Mouse (Mus musculus): Measurements from ENCODE around the gene Sh3pxd2a. TPM values are rescaled to one million over a fixed set of nuclear protein-coding genes. Genes with fewer than 3 reads are reported as not detected.
A peak's percentile ranks its signal among the peaks of the same experiment; 100 is the strongest.

Gene Sh3pxd2a
- polyA plus RNA-seq, 1 experiment from 2014 or later, result 0.65 TPM

DNA sequence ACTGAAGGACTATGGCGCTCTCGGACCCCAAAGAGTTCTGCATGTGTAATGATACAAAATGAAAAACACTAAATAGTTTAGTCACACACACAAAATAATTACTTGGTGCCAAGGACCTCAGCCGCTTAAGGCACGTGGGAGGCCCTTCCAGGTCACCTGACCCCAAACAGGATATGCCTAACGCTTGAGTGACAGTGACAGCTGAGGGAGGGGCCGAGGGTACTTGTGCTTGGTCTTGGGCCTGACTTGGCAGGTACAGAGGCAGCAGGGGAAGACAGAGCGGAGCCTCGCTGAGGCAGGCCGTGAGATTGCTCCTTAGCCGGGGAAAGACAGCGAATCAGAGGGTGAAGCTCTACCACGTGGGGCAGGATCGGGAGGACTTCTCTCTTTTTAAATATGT, 73.3 kb downstream of the Sh3pxd2a start:
- no peak for ATAC-seq (ENCODE audit: low read depth)
- peaks cover 20% of the 10 kb centered on the region for H3K4me1 ChIP-seq (ENCODE audit: control insufficient read depth, low read depth, low read length)
- no peaks in the 10 kb centered on the region for H3K9me3 ChIP-seq (replicated peaks; ENCODE audit: control insufficient read depth, low read length)
- H3K4me2 ChIP-seq (ENCODE audit: low read depth, low read length), result no peak overlapping the region
- 78% methylated on average over 13 of the region's 13 CpGs for WGBS (ENCODE audit: insufficient replicate concordance)
- H3K27me3 ChIP-seq (ENCODE audit: control insufficient read depth, insufficient read depth, low read depth, low read length), result no peaks in the 10 kb centered on the region
- H3K36me3 ChIP-seq (ENCODE audit: control insufficient read depth, insufficient read depth), result no peaks in the 10 kb centered on the region
- no peak overlapping the region for H3K4me3 ChIP-seq (ENCODE audit: low read depth, low read length)
- no peak overlapping the region for H3K9ac ChIP-seq (ENCODE audit: low read depth, low read length)
- H3K27ac ChIP-seq (ENCODE audit: low read length), result no peak overlapping the region

DNA sequence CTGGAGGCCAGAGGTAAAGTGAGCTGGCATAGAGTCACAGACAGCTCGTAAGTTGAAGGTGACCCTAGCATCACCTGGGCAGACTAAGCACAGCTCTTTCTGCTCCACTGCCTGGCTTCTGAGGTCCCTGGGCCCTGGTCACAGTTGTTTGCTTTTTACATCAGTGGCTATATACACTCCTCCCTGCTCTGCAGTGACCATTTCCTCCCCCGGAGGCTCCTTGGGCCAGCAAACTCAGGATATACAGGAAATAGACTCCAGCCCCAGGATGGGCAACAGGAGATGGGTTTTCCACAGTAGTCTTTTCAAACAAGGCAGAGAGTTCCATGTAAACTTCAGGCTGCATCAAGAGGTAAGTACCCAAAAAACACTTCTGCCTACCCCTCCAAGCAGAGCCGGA, 76.3 kb downstream of the Sh3pxd2a start:
- Histone ChIP-seq H3K36me3 (ENCODE audit: control insufficient read depth, insufficient read depth) (no peaks in the 10 kb centered on the region), H3K27me3 (ENCODE audit: control insufficient read depth, insufficient read depth, low read depth, low read length) (no peaks in the 10 kb centered on the region), H3K4me2 (ENCODE audit: low read depth, low read length) (no peak overlapping the region), H3K4me1 (ENCODE audit: control insufficient read depth, low read depth, low read length) (peaks cover 50% of the 10 kb centered on the region), H3K27ac (ENCODE audit: low read length) (no peak overlapping the region), H3K9ac (ENCODE audit: low read depth, low read length) (no peak overlapping the region), H3K4me3 (ENCODE audit: low read depth, low read length) (no peak overlapping the region), H3K9me3 (replicated peaks; ENCODE audit: control insufficient read depth, low read length) (no peaks in the 10 kb centered on the region)
- ATAC-seq (ENCODE audit: low read depth), result no peak
- 66% methylated on average over 3 of the region's 3 CpGs for WGBS (ENCODE audit: insufficient replicate concordance)

DNA sequence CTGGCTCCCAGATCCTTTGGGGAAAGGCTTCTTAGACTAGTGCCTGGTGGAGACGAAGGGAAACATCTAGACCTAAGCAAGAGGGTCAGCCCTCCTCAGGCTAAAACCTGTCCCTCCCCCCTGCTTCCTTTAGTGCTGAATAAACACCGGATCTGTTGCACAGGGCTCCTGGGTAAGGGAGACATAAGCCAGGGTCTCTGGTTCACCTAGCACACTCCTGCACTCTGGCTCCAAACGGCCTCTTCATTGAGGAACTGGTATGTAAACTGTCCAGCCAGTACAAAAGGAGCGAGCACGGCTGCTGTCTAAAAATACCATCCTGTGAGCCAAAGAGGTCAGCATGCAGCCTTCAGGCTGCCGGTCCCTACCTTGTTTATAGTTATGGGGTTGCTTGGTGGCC, 76.8 kb downstream of the Sh3pxd2a start:
- ATAC-seq (ENCODE audit: low read depth), result no peak
- Histone ChIP-seq H3K9ac (ENCODE audit: low read depth, low read length) (no peak overlapping the region), H3K4me3 (ENCODE audit: low read depth, low read length) (no peak overlapping the region), H3K27ac (ENCODE audit: low read length) (no peak overlapping the region), H3K36me3 (ENCODE audit: control insufficient read depth, insufficient read depth) (no peaks in the 10 kb centered on the region), H3K4me2 (ENCODE audit: low read depth, low read length) (no peak overlapping the region), H3K27me3 (ENCODE audit: control insufficient read depth, insufficient read depth, low read depth, low read length) (no peaks in the 10 kb centered on the region), H3K4me1 (ENCODE audit: control insufficient read depth, low read depth, low read length) (peaks cover 54% of the 10 kb centered on the region), H3K9me3 (replicated peaks; ENCODE audit: control insufficient read depth, low read length) (no peaks in the 10 kb centered on the region)
- 59% methylated on average over 6 of the region's 6 CpGs for WGBS (ENCODE audit: insufficient replicate concordance)

DNA sequence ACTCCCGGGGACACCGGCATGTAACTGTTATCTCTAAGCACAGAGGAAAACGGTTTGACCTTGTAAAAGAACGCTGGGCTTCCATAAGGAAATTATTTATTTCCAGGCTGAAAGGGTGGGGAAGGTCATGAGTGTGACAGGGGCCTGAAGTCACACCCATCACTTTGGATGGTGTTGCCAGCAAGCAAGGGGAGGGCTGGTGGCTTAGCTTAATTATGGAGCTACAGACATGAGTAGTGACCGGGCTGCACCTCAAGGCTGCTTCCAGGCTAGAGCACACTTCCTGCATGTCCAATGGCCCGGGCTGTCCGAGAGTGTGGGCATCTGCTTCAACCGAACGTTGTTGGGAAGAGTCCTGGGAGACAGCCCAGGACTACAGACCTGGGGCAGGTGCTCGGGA, 78.2 kb downstream of the Sh3pxd2a start:
- H3K9me3 ChIP-seq (replicated peaks; ENCODE audit: control insufficient read depth, low read length), result no peaks in the 10 kb centered on the region
- peaks cover 55% of the 10 kb centered on the region for H3K4me1 ChIP-seq (ENCODE audit: control insufficient read depth, low read depth, low read length)
- no peaks in the 10 kb centered on the region for H3K27me3 ChIP-seq (ENCODE audit: control insufficient read depth, insufficient read depth, low read depth, low read length)
- H3K4me3 ChIP-seq (ENCODE audit: low read depth, low read length), result no peak overlapping the region
- H3K36me3 ChIP-seq (ENCODE audit: control insufficient read depth, insufficient read depth), result no peaks in the 10 kb centered on the region
- H3K27ac ChIP-seq (ENCODE audit: low read length), result peak overlapping the region; percentile 0; the same call in 1 of the 2 replicates
- 71% methylated on average over 10 of the region's 10 CpGs for WGBS (ENCODE audit: insufficient replicate concordance)
- H3K4me2 ChIP-seq (ENCODE audit: low read depth, low read length), result no peak overlapping the region
- no peak for ATAC-seq (ENCODE audit: low read depth)
- H3K9ac ChIP-seq (ENCODE audit: low read depth, low read length), result peak overlapping the region; percentile 65

DNA sequence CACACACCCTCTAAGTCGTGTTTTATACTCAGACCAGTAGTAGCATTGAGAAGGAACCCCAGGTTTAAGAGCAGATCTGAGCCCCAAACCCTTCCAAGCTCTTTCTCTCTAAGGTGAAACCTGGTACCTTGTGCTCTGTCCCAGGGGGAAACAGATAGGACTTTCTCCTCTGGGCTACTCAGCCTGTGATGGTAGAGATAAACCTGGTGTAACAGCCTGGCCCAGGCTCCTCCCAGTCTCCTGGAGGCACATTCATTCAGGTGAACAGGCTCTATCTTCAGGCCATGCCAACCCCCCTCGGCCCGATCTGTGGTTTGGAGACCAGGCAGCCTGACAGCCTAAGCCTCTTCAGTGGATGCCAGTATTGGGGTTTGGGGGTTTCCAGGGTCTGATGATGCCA, 79.6 kb downstream of the Sh3pxd2a start:
- H3K27me3 ChIP-seq (ENCODE audit: control insufficient read depth, insufficient read depth, low read depth, low read length), result no peaks in the 10 kb centered on the region
- no peaks in the 10 kb centered on the region for H3K9me3 ChIP-seq (replicated peaks; ENCODE audit: control insufficient read depth, low read length)
- peaks cover 62% of the 10 kb centered on the region for H3K4me1 ChIP-seq (ENCODE audit: control insufficient read depth, low read depth, low read length)
- ATAC-seq (ENCODE audit: low read depth), result peak; percentile 92
- peak overlapping the region; percentile 64 for H3K4me2 ChIP-seq (ENCODE audit: low read depth, low read length)
- H3K4me3 ChIP-seq (ENCODE audit: low read depth, low read length), result peak overlapping the region; percentile 36
- H3K36me3 ChIP-seq (ENCODE audit: control insufficient read depth, insufficient read depth), result no peaks in the 10 kb centered on the region
- 27% methylated on average over 3 of the region's 3 CpGs for WGBS (ENCODE audit: insufficient replicate concordance)
- H3K27ac ChIP-seq (ENCODE audit: low read length), result peak overlapping the region; percentile 89
- H3K9ac ChIP-seq (ENCODE audit: low read depth, low read length), result peak overlapping the region; percentile 65

DNA sequence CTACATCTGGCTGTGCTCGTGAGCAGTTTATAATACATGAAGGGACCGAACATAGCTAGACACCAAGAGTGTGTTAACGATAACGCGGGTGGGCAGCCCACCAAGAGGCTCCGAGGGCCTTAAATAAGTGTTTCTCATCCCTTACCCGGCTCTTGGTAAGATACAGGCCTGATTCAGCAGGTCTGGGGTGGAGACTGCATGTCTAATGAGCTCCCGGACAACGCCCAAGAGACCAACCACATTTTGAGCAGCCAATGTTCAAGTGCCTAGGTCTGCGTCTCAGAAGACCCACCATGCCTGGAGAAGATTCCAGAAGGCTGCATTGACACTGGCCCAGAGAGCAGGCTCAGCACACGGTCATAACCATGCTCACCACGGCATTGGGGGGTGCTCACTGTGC, 80.2 kb downstream of the Sh3pxd2a start:
- H3K9me3 ChIP-seq (replicated peaks; ENCODE audit: control insufficient read depth, low read length), result no peaks in the 10 kb centered on the region
- peak; percentile 70 for ATAC-seq (ENCODE audit: low read depth)
- H3K4me1 ChIP-seq (ENCODE audit: control insufficient read depth, low read depth, low read length), result peaks cover 68% of the 10 kb centered on the region
- H3K9ac ChIP-seq (ENCODE audit: low read depth, low read length), result peak overlapping the region; percentile 65
- H3K4me2 ChIP-seq (ENCODE audit: low read depth, low read length), result peak overlapping the region; percentile 64
- H3K27ac ChIP-seq (ENCODE audit: low read length), result peak overlapping the region; percentile 89
- peak overlapping the region; percentile 36 for H3K4me3 ChIP-seq (ENCODE audit: low read depth, low read length)
- no peaks in the 10 kb centered on the region for H3K27me3 ChIP-seq (ENCODE audit: control insufficient read depth, insufficient read depth, low read depth, low read length)
- 54% methylated on average over 12 of the region's 12 CpGs for WGBS (ENCODE audit: insufficient replicate concordance)
- H3K36me3 ChIP-seq (ENCODE audit: control insufficient read depth, insufficient read depth), result no peaks in the 10 kb centered on the region

DNA sequence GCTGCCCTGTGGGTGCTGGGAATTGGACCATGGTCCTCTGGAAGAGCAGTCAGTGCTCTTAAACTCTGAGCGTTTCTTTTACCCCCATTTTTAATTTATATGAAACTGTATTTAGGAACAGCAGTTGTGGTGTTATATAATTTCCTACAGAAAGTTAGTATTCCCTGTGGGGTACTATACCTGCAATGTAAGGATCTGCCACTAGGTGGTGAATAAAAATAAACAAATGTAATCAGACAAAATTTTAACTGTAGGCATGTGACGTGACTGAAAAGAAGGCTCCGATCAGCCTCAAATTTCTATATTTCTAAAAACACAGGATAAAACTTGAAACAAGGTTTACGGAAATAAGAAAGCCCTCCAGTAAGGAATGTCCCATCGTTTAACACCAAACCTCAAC, 81.9 kb downstream of the Sh3pxd2a start:
- Histone ChIP-seq H3K27ac (ENCODE audit: low read length) (0 out of 2 replicates have a peak overlapping the region, but pooled peaks have one; percentile 16), H3K4me3 (ENCODE audit: low read depth, low read length) (no peak overlapping the region), H3K36me3 (ENCODE audit: control insufficient read depth, insufficient read depth) (no peaks in the 10 kb centered on the region), H3K27me3 (ENCODE audit: control insufficient read depth, insufficient read depth, low read depth, low read length) (no peaks in the 10 kb centered on the region), H3K9ac (ENCODE audit: low read depth, low read length) (no peak overlapping the region), H3K4me2 (ENCODE audit: low read depth, low read length) (no peak overlapping the region), H3K9me3 (replicated peaks; ENCODE audit: control insufficient read depth, low read length) (no peaks in the 10 kb centered on the region), H3K4me1 (ENCODE audit: control insufficient read depth, low read depth, low read length) (peaks cover 73% of the 10 kb centered on the region)
- ATAC-seq (ENCODE audit: low read depth), result no peak
- WGBS (ENCODE audit: insufficient replicate concordance), result 56% methylated on average over 5 of the region's 5 CpGs

DNA sequence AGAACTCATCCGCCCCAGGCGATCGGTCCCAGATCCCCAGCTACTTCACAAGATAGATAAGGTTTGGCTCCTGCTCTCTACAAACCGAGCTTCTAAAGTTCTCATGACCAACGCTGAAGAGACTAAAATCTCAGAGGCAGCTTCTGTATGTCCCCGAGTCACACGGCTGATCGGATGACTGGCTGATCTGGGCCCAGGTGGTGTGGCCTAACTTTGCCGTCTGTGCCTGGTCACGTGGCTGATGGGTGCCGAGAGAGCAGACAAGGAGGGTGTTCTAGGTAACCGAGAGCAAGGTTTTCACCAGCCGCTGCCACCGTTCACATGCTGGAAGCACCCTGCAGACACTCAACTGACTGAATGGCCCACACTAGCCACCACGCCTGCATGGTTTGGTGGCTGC, 83.2 kb downstream of the Sh3pxd2a start:
- Histone ChIP-seq H3K27ac (ENCODE audit: low read length) (peak overlapping the region; percentile 32; the same call in 1 of the 2 replicates), H3K4me3 (ENCODE audit: low read depth, low read length) (no peak overlapping the region), H3K27me3 (ENCODE audit: control insufficient read depth, insufficient read depth, low read depth, low read length) (no peaks in the 10 kb centered on the region), H3K9ac (ENCODE audit: low read depth, low read length) (no peak overlapping the region), H3K4me2 (ENCODE audit: low read depth, low read length) (no peak overlapping the region), H3K9me3 (replicated peaks; ENCODE audit: control insufficient read depth, low read length) (no peaks in the 10 kb centered on the region), H3K36me3 (ENCODE audit: control insufficient read depth, insufficient read depth) (no peaks in the 10 kb centered on the region), H3K4me1 (ENCODE audit: control insufficient read depth, low read depth, low read length) (peaks cover 62% of the 10 kb centered on the region)
- ATAC-seq (ENCODE audit: low read depth), result no peak
- 85% methylated on average over 15 of the region's 15 CpGs for WGBS (ENCODE audit: insufficient replicate concordance)

DNA sequence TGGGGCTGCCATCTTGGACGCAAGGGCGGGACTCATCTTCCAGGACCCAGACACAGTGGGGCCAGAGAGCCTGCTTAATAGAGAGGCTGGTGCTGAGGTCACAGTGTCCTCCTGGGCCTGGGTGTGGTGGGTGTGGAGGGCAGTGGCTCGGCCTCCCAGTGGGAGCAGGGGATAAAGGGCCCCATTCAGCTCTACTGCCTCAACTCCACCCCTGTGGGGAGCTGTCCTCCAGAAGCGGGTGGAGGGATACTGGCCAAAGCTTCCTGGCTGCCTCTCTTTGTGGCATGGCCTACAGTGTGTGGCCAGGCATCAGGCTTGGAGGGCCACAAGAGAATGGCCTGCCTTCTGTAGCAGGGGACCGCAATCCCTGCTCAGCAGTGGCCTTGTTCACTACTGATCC, 85.1 kb downstream of the Sh3pxd2a start:
- no peaks in the 10 kb centered on the region for H3K27me3 ChIP-seq (ENCODE audit: control insufficient read depth, insufficient read depth, low read depth, low read length)
- peak overlapping the region; percentile 19; the same call in 1 of the 2 replicates for H3K4me3 ChIP-seq (ENCODE audit: low read depth, low read length)
- ATAC-seq (ENCODE audit: low read depth), result peak; percentile 98
- peaks cover 46% of the 10 kb centered on the region for H3K4me1 ChIP-seq (ENCODE audit: control insufficient read depth, low read depth, low read length)
- peak overlapping the region; percentile 62 for H3K4me2 ChIP-seq (ENCODE audit: low read depth, low read length)
- 60% methylated on average over 5 of the region's 5 CpGs for WGBS (ENCODE audit: insufficient replicate concordance)
- no peaks in the 10 kb centered on the region for H3K9me3 ChIP-seq (replicated peaks; ENCODE audit: control insufficient read depth, low read length)
- H3K36me3 ChIP-seq (ENCODE audit: control insufficient read depth, insufficient read depth), result no peaks in the 10 kb centered on the region
- H3K27ac ChIP-seq (ENCODE audit: low read length), result peak overlapping the region; percentile 84
- peak overlapping the region; percentile 61 for H3K9ac ChIP-seq (ENCODE audit: low read depth, low read length)

Measured in liver, embryonic 16.5 days (tissue).